Mouse (Mus musculus): ENCODE data around the gene Elane.

DNA sequence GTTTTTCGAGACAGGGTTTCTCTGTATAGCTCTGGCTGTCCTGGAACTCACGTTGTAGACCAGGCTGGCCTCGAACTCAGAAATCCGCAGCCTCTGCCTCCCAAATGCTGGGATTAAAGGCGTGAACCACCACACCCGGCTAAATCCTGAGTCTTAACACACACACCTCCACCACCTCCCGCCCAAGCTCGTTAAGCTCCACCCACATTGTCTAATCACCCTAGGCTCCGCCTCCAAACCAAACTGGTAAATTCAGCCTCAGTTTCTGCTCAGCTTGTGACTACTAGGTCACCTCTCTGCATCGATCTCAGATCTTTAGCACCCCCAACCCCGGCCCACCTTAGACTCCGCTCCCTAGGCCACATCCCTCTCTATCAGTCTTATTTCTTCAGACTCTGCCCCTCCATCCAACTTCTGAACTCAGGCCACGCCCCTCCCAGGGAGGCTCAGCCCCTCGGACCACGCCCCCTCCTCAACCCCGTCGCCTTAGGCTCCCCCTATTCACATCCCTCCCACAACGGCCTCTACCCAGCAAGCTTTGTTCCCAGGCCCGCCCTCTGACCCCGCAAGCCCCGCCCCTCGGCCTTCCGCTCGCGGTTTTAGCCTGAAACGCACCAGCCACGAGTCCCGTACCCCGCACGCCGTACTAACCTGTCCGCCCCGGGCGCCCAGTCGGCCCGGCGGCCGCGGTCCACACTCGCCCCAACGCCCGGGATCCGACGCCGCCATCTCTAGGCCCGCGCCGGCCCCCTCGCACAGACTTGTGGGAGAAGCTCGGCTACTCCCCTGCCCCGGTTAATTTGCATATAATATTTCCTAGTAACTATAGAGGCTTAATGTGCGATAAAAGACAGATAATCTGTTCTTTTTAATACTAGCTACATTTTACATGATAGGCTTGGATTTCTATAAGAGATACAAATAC, 22.4 kb downstream of the Elane start, which contains the start of gene Med16:
- no peak for TF ChIP-seq CTCF (IDR thresholded peaks at IDR 0.05; ENCODE audit: extremely low read depth, insufficient read depth, insufficient read length, insufficient replicate concordance)
- no peak for TF ChIP-seq POLR2A (IDR thresholded peaks at IDR 0.05; ENCODE audit: low read depth, low read length)
